Mouse (Mus musculus) brown adipose tissue, adult 24 weeks (tissue): ENCODE data around the gene Trim28. TPM values are rescaled to one million over a fixed set of nuclear protein-coding genes. Genes with fewer than 3 reads are reported as not detected.

Experiments
- H3K27ac ChIP-seq: fragments of 200-500 bp; replicated peaks from 2 replicates; pipeline ENCODE4 v1.5.1; 2012; ENCODE audit warnings: low read depth, mild to moderate bottlenecking, low read length
- H3K4me1 ChIP-seq: fragments of 200-500 bp; 2 replicates; pipeline ENCODE4 v1.6.1; 2012; ENCODE audit warnings: low read length, mixed read lengths; ENCODE audit not compliant: control insufficient read depth, insufficient read depth, insufficient read length
- H3K4me3 ChIP-seq: fragments of 200-500 bp; 2 replicates; pipeline ENCODE4 v1.5.1; 2012; ENCODE audit warnings: low read depth, mild to moderate bottlenecking, low read length, moderate library complexity; ENCODE audit not compliant: insufficient read depth
- polyA plus RNA-seq: library from polyadenylated mRNA; stranded (reverse); fragments of >200 nt; gene quantifications from 2 replicates; pipeline ENCODE4 v1.2.4, GENCODE M21; 2012; ENCODE audit not compliant: missing spikeins, insufficient read depth, insufficient read length

The Trim28 gene
- polyA plus RNA-seq, 1 experiment = 39.4 TPM

DNA sequence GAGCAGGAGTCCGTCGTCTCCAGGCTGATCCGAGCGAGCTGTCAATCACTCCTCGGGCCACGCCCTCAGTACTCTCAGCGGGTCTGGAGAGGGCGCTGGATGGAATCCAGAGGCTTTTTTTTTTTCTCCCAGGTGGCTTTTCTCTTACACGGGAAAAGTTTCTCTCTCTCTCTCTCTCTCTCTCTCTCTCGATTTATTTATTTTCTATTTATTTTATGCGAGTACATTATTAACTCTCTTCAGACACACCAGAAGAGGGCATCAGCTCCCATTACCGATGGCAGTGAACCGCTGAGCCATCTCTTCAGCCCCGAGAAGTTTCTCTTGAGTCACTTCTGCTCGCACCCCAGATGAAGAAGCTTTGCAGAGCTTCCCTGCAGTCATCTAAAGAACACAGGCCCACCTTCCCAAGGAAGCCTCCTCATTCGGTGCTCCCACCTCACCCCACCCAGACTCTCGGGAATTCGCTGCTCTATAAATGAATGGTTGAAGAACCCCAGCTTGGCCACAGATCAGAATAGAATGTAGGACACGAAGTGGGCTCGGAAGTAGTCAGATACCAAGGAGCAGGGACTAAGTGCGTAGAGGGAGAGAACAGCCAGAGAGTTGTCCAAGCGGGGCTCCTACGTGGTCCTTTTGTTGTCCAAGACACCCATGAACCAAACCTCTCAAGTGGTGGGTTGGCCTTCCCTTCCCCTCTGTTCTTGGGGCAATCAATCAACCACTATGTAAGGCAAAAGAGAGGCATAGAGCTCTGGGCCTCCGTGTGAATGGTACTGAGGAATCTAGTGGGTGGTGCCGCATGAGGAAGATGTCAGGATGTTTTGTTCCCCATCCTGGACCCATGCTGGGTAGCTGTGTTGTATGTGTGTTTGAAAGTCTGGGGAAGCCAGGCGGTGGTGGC lies 11.3 kb downstream of the Trim28 start, which contains the start of gene Zbtb45:
Gene Zbtb45 (minus strand): TSS at position 30 of the 904 bp plus-strand sequence.
- peak within 1 kb of the TSS; percentile 89 for H3K27ac ChIP-seq
- H3K4me3 ChIP-seq = peak within 1 kb of the TSS; percentile 94
- peaks cover 6% of the 10 kb centered on the region; the same call in 1 of the 2 replicates for H3K4me1 ChIP-seq

DNA sequence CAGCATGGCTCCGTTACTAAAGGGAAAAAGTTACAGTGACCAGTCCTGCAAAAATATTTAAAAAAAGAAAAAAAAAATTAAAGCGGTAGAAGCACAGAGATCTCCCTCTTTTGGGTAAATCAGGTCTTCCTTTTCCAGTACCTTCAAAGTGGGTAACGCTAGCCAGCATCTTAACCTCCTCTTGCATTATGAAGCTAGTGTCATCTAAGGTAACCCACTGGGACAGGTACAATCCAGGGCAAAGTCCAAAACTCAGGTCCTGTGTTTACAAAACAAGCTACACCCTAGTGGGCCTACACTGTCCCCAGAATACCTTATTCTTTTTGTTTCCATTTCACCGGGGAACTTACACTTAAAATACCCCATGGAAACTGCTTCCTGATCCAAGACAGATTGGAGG lies 14.8 kb downstream of the Trim28 start:
- Histone ChIP-seq H3K27ac (no peak overlapping the region), H3K4me1 (peaks cover 6% of the 10 kb centered on the region; the same call in 1 of the 2 replicates)

DNA sequence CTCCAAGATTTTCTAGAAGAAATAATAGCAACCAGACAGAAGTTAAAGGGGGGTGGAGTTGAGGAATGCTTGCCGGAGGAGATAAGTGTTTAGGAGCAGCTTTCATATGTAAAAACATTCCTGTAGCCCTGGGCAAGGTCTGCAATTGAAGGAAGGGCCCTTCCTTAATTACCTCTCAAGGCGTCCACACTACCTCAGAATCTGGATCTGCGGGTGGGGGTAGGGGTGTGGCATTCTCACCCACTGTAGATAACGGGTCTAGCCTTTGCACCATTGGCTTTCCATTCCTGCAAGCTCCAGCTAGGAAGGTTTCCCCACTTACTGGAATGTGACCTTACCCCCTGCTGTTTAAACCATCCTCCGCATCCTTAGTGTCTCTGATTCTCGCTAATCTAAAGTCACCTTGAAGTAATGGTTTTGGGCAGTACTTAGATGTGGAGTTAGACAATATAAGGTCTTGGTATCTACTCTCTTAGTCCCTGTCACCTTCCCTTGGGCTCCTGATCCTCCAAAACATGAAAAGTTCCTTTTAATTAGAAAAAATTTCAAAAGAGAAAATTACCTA lies 15.4 kb downstream of the Trim28 start:
- Histone ChIP-seq H3K4me1 (peaks cover 6% of the 10 kb centered on the region; the same call in 1 of the 2 replicates), H3K27ac (no peak overlapping the region), H3K4me3 (no peak overlapping the region)

More for the DNA sequence above, 14.8 kb downstream of the Trim28 start:
- no peak overlapping the region for H3K4me3 ChIP-seq

DNA sequence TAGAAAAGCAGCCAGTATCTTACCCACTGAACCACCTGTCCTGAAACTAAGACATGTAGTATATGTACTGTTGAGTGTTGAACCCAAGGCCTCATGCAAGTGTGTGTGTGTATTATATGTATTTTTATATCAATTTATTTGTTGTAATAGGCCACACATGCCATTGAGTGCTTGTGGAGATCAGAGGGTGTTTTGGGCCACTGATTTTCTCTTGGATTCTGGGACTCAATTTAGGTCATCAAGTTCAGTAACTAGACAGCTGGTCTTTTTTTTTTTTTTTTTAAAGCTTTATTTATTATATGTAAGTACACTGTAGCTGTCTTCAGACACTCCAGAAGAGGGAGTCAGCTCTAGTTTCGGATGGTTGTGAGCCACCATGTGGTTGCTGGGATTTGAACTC lies 16.3 kb downstream of the Trim28 start:
- no peak overlapping the region for H3K27ac ChIP-seq
- no peak overlapping the region for H3K4me3 ChIP-seq
- H3K4me1 ChIP-seq = peaks cover 5% of the 10 kb centered on the region; the same call in 1 of the 2 replicates

DNA sequence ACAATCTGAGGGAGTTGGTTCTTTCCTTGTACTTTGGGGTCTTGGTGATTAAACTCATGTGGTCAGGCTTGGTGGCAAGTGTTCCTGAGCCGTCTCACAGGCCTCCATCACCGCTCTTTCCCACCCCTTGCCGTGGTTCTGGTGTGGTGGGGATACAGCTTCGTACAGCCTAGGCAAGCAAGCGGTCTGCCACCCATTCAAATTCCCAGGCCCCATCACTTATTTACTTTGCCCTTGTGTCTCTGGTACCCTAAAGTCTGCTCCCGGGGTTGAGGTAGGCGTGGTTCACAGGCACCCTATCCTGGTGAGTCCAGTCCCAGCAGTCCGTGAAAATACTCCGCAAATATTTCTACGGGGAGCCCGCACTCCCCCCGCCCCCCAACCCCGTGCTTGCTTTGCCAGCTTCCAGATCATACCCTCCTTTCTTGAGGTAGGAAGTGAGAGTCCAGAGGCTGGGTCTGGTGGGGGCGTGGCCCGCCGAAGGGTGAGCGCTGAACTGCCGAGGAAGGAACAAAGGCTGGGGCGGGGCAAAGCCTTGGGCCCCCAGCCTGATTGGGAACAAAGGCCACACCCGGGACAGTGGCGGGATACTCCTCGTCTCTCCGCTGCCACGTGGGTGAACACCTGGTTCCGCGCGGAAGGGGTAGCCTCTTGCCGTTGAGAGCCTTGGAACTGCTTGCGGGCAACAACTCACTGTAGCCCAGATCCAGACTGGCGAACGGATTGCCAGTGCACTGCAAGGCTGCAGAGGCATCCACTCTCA lies 24.0 kb downstream of the Trim28 start:
- 0 out of 2 replicates have a peak, but pooled peaks cover 5% of the 10 kb centered on the region for H3K4me1 ChIP-seq
- peak overlapping the region; percentile 85 for H3K4me3 ChIP-seq
- no peak overlapping the region for H3K27ac ChIP-seq

DNA sequence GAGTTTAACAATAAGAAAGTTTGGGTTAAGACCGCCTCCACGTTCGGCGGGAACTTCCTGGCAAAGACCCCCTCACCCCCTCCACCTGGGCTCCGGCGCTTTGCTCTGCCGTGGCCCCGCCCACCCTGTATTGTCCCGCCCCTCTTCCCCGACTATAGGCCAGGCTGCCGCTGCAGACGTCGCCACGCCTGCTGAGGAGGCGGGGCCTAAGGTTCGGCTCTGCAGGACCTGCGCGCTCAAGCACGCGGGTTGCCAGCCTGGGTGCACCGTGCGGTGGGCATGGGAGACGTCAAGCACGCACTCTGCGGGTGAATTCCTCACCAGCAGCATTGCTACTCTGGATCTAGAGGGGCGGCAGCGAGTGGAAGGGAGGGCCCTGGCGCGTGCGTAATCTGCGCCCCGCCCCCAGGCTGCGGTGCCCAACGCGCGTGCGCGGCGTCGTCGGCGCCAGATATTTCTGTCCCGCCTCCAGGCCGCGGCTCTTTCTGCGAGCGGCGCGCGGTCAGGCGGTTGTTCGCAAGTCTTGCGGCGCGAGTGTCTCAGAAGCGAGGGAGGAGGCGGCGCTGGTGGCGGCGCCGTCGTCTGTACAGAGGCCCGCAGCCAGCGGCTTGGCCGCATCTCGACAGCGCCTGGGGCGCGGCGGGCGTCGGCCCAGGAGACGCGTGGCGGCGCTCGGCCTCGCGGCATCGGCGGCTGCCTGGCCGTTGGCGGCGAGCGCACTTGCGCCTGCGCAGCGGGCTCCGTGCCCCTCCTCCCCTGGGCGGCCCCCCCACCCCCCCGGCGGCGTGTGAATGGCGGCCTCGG lies 25.2 kb downstream of the Trim28 start:
- H3K27ac ChIP-seq = peak overlapping the region; percentile 80
- peak overlapping the region; percentile 85 for H3K4me3 ChIP-seq
- 0 out of 2 replicates have a peak, but pooled peaks cover 5% of the 10 kb centered on the region for H3K4me1 ChIP-seq

DNA sequence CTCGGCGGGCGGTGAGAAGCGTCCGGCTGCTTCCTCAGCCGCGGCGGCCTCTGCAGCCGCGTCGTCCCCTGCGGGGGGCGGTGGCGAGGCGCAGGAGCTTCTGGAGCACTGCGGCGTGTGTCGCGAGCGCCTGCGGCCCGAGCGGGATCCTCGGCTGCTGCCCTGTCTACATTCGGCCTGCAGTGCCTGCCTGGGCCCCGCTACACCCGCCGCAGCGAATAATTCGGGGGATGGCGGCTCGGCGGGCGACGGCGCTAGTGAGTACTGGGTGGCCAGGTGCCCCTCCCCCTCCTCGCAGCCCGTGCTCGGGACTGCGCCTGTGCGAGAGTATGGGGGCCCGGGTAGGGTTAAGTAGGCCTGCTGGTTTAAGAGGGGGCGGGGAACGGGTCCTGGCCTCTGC lies 25.9 kb downstream of the Trim28 start:
- peak overlapping the region; percentile 85 for H3K4me3 ChIP-seq
- no peak overlapping the region; the same call in 1 of the 2 replicates for H3K27ac ChIP-seq
- 0 out of 2 replicates have a peak, but pooled peaks cover 5% of the 10 kb centered on the region for H3K4me1 ChIP-seq

DNA sequence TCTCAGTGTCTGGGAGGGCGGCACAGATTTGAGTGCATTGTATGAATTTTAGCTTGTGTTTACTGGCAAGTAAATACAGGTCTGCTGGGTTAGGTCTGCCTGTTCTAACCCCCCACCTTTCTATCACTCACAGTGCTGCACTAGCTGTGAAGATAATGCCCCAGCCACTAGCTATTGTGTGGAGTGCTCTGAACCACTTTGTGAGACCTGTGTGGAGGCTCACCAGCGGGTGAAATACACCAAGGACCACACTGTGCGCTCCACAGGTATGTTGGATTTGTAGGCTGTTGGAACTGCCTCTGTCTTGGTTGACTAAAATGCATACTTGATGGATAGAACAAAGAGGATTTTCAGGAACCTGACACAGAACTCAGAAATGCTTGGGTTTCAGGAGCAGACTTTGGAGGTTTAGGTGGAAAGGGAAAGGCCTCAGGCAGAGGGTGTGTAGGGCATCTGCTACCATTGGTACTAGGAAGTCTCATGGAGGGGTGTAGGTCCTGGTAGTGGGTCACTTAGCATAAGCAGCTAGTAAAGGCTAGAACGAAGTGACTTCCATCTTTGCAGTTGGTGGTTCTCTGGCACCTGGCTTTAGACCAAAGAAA lies 26.7 kb downstream of the Trim28 start:
- Histone ChIP-seq H3K4me1 (0 out of 2 replicates have a peak, but pooled peaks cover 5% of the 10 kb centered on the region), H3K27ac (no peak overlapping the region), H3K4me3 (peak overlapping the region; percentile 85)

DNA sequence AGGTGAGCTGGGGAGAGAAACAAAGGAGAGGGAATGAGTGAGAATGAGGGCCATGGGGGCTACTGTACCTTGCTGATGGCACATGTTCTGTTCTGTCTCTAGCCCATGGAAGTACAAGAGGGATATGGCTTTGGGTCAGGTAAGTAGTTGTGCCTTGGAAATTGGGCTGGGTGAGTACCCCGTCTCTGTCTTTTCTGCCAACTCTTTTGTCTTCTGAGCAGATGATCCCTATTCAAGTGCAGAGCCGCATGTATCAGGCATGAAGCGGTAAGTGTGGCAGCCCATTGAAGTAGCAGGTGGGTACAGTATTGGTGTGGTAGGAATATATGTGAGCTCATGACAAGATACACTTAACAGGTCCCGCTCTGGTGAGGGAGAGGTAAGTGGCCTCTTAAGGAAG lies 30.1 kb downstream of the Trim28 start:
- Histone ChIP-seq H3K4me1 (0 out of 2 replicates have a peak, but pooled peaks cover 5% of the 10 kb centered on the region), H3K4me3 (no peak overlapping the region), H3K27ac (no peak overlapping the region)

DNA sequence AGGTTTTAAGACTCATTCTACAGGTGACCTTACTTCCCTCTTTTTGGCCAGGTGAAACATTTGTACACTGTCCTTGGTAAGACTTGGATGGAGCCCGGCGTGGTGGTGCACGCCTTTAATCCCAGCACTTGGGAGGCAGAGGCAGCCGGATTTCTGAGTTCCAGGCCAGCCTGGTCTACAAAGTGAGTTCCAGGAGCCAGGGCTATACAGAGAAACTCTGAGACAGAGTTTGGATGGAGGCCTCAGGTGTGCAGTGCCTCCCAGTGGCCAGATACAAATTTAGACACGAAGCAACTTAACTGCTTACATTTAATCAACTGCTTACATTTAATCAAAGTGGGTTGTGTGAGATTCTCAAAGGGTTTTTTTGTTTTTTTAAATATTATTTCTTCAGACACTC lies 32.2 kb downstream of the Trim28 start:
- Histone ChIP-seq H3K4me1 (no peaks in the 10 kb centered on the region), H3K27ac (no peak overlapping the region), H3K4me3 (no peak overlapping the region)

DNA sequence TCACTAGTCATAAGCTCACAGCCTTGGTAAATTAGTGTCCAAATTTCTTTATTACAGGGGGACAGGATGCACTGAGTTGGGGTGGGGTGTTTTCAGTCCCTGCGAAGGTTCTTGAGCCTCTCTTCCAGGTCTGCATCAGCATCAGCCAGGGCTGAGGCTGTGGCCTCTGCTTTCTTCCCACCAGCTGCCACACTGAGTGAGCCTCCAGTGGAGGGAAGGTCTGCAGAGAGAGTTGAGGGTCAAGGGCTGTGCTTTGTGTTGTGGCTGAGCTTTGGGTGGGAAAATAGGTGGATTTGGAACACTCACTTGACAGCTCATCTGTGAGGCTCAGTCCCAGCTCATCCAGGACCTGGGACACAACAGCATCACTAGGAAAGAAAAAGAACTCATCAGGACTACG lies 33.1 kb downstream of the Trim28 start:
- Histone ChIP-seq H3K4me1 (no peaks in the 10 kb centered on the region; the same call in 1 of the 2 replicates), H3K27ac (no peak overlapping the region), H3K4me3 (no peak overlapping the region)

DNA sequence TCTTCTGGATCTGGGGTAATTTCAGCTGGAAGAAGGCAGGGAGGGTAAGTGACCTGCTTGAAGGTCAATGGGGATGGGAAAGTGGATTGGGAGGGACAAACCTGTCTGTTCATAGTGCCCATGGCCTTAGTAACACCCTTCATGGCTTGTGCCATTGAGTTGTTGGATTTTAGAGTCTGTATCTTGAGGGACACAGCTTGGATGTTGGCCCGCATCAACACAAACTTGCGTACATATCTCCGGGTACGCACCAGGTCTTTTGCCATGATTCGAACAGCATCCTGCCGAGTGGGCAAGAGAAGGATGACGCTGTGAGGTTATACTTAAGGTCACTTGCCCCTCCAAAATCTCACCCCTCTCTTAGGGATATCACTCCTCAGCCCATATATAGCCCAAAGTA lies 33.6 kb downstream of the Trim28 start:
- Histone ChIP-seq H3K4me3 (no peak overlapping the region), H3K27ac (no peak overlapping the region)

DNA sequence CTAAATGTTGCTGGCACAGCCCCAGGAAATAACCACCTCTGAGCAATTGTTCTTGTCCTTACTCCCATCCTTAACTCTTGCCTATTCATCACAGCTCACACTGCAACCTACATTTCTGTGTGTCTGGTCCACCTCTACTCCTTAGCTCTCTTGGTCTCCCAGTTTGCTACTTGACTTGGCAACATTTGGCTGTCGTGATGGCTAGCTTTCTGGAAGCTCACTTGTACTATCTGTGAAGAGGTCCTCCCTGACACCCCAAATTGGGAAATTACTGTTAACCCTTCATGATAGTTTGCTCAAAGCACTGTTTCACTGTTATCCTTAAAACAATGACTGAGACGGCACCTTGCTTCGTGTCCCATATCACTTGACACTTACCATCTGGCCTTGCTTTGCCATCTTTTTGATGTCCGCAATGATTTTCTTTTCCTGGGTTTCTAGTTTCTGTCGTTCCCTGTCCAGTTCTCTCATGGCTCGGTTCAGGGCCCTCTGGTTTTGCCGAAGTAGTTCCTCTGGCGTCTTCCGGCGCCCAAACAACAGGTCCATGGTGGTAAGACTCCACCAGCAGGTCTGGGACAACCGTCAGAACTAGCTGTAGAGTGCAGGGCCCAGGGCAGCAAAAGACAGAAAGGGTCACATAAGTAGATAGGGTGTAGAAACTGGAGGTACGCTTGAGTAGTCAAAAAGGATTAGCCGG lies 34.7 kb downstream of the Trim28 start:
- Histone ChIP-seq H3K4me3 (peak overlapping the region; percentile 68), H3K27ac (peak overlapping the region; percentile 85), H3K4me1 (no peaks in the 10 kb centered on the region; the same call in 1 of the 2 replicates)

More for the DNA sequence above, 33.6 kb downstream of the Trim28 start:
- no peaks in the 10 kb centered on the region; the same call in 1 of the 2 replicates for H3K4me1 ChIP-seq
